Mouse (Mus musculus) left cerebral cortex, adult 9 months (tissue): Measurements from ENCODE around the gene Nid2.
A peak's percentile ranks its signal among the peaks of the same experiment; 100 is the strongest.

Experiments used
- DNase-seq, 2 experiments: peaks; one replicate each; pipeline ENCODE4 v3.0.0; 2022; ENCODE audit warnings: low spot score in 2 of 2

The Nid2 gene

GRCm38 (mm10) chr14:19777945-19778344, 26.9 kb downstream of the Nid2 start:
- DNase-seq, result no peak

- no peak for DNase-seq
These were observed 34.9 kb downstream of the Nid2 start for GRCm38 (mm10) chr14:19785797-19786588.

GRCm38 (mm10) chr14:19788443-19788842, 37.4 kb downstream of the Nid2 start:
- DNase-seq, result no peak

- no peak for DNase-seq
These were observed 43.8 kb downstream of the Nid2 start for GRCm38 (mm10) chr14:19794881-19795280.

- no peak for DNase-seq
These were observed 45.7 kb downstream of the Nid2 start for GRCm38 (mm10) chr14:19796541-19797304.

GRCm38 (mm10) chr14:19800485-19800884, 49.4 kb downstream of the Nid2 start:
- DNase-seq, result no peak

GRCm38 (mm10) chr14:19801474-19802215, 50.6 kb downstream of the Nid2 start:
- DNase-seq, result no peak

GRCm38 (mm10) chr14:19803222-19803621, 52.2 kb downstream of the Nid2 start:
- DNase-seq, result no peak

GRCm38 (mm10) chr14:19803623-19804022, 52.6 kb downstream of the Nid2 start:
- no peak for DNase-seq

GRCm38 (mm10) chr14:19807339-19807738, 56.3 kb downstream of the Nid2 start:
- no peak for DNase-seq

- DNase-seq, result no peak
These were observed 56.8 kb downstream of the Nid2 start for GRCm38 (mm10) chr14:19807858-19808257.

GRCm38 (mm10) chr14:19809934-19810333, 58.9 kb downstream of the Nid2 start:
- no peak for DNase-seq

GRCm38 (mm10) chr14:19813061-19813460, 62.0 kb downstream of the Nid2 start:
- DNase-seq, result no peak

- peak in 1 of 2 experiments; percentile 90 for DNase-seq
These were observed 66.9 kb downstream of the Nid2 start for GRCm38 (mm10) chr14:19817949-19818348.

- no peak for DNase-seq
These were observed 70.6 kb downstream of the Nid2 start for GRCm38 (mm10) chr14:19821686-19822085.

- DNase-seq, result peak; percentile 68 to 89
These were observed 72.5 kb downstream of the Nid2 start, which contains the start of gene Rtraf for GRCm38 (mm10) chr14:19823321-19824142. Rtraf (minus strand) TSS chr14:19823824.

- DNase-seq, result no peak
These were observed 74.4 kb downstream of the Nid2 start for GRCm38 (mm10) chr14:19825481-19825880.

- DNase-seq, result no peak
These were observed 85.2 kb downstream of the Nid2 start for GRCm38 (mm10) chr14:19836289-19836688.

- peak in 1 of 2 experiments; percentile 77 for DNase-seq
These were observed 88.7 kb downstream of the Nid2 start for GRCm38 (mm10) chr14:19839600-19840332.

GRCm38 (mm10) chr14:19853471-19853870, 102.4 kb downstream of the Nid2 start:
- DNase-seq, result no peak

- no peak for DNase-seq
These were observed 107.2 kb downstream of the Nid2 start for GRCm38 (mm10) chr14:19858279-19858678.
